Mouse (Mus musculus): ENCODE measurements around the gene Syngr3.
A peak's percentile ranks its signal among the peaks of the same experiment; 100 is the strongest.
"Not testable (repeated sequence)": the region's sequence is repeated elsewhere in the genome, so short reads cannot be mapped to it uniquely, and the experiment has no call there.

The Syngr3 gene

DNA sequence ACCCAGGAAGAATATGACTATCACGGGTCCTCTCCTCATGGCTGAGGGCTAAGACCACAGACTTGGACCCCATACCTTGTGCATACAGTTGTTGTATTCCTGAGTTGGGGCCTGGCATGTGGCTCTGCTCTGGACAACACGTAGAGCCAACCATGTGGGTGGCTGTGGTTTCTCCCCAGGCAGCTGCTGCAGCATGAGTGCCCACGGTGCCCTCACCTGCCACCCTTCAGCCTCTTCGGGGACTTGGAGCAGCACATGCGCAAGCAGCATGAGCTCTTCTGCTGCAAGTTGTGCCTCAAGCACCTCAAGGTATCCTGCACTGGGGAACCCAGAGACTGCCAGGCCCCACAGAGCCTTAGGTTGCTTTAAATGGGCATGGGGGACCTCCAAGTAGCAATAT lies 12.9 kb downstream of the Syngr3 start:
- DNase-seq (ENCODE audit: low spot score in 2 of 2) = no peak

DNA sequence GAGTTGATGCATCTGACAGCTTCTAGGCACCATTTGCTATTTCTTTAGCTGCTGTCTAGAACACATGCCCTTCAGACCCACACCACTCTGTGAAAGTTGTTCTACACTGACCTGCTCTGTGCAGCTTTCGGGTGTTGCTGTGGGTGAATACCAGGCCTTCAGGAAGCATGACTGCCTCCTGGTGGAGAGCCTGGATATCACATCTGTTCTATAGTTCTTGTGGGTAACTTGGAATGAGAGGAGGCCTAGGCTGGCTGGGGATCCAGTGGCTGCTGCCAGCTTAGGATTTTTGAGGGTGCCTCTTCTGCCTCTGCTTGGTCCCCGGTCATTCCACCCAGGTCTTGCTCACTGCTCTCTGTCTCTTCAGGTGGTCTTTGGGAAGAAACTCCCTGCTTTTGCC lies 13.6 kb downstream of the Syngr3 start:
- peak; percentile 67 to 77 for DNase-seq (ENCODE audit: low spot score in 2 of 2)

DNA sequence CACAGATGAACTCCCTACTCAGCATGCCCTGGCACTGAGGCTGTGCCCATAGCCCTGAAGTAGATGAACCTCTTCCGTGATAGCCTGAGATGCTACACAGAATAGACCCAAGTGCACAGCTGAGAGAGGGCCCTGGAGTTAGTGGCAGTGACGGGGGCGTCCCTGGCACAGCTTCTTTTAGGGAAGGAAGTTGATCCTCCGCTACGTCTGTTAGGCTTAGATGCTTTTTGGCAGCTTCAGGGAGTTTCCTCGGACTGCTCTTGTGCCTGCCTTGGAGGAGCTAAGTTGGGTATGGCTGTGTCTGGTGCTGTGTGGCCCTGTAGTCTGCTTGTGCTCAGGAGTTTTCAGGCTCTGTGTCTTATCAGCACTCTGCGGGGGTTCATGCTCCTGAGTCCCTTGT lies 15.5 kb downstream of the Syngr3 start:
- peak; percentile 53 for DNase-seq (ENCODE audit: low spot score in 2 of 2)

DNA sequence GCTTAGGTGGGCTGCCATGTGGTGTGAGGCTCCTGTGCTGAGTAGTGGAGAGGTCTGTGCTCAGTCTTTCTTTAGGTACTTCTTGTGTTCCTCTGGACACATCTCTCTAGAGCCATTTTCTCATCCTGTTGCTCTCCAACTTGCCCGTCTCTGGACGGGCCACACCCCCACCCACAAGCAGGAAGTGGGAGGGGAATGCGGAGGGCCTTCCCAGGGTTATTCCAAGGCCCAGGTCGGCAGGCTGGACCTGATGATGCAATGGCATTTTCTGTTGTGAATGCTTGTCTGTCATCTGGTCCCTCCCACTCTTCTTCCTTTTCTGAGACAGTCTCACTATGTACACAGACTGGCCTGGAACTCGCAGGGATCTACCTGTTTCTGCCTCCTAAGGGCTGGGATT lies 17.6 kb downstream of the Syngr3 start:
- no peak for DNase-seq (ENCODE audit: low spot score in 2 of 2)

DNA sequence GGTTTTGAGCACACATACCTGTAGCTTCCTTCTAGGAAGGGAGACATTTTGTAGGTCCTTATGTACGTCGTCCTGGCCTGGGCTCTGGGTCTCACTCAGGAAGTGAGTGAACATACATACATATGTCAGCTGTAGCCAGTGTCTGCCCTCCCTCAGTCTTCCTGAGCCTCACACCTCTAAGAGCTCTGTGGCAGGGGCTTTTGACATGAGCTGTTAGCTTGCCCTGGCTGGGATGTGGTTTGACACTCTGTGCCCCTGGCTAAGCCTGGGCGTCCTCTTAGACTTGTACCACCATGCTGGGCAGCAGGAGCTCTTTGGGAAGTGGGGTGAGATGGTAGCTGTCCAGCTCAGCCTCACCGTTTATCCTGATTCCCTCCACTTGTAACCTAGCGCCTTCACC lies 18.4 kb downstream of the Syngr3 start:
- no peak for DNase-seq (ENCODE audit: low spot score in 2 of 2)

DNA sequence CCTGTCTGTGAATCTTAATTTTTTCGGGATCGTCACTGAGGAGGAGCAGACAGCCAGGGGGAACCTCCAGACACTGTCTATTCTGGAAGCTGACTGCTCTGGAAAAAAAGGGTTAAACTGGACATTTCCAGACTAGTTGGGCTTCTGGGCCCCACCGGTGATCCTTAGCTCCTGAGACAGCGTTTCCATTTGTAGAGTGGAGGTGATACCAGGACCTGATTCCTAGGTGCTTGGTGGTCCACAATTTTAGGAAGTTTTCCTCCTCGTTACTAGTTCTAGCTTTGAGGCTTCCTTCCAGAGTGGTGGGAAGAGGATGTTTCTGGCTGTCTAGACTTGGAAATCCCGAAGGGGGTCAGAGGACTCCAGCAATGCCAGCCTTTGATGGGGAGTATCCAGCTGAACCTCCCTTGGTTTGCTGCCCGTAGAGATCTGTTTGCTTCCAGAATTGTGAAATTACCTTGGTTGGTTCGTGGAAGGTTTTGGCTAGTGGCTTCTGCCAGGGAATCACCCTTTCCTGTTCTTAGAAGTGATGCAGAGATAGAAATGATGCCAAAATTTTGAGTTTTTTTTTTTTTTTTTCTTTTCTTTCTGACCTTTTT lies 19.4 kb downstream of the Syngr3 start:
- DNase-seq (ENCODE audit: low spot score in 2 of 2) = no peak

DNA sequence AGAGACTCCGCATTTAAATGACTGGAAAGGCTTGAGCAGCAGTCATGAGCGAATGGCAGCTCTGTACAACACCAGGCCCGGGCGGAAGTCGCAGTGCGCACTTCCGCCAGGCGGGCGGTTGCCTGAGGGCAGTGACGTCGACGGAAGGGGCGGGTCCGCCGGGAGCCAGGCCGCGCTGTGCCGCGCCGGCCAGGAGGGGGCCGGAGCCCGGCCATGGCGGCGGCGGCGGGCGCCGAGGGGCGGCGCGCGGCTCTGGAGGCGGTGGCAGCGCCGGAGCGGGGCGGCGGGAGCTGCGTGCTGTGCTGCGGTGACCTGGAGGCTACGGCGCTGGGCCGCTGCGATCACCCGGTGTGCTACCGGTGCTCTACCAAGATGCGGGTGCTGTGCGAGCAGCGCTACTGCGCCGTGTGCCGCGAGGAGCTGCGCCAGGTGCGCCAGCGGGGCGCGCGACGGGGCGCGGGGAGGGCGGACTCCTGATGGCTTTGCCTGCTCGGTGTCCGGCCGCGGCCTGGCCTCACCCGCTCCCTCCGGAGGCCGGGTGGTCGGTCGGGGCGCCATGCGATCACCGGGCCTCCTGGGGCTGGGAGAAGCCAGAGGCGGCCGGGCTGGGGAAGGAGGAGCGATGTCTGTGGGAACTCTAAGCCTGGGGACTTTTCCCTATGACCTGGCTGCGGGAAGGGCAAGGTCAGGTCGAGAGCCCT lies 20.1 kb downstream of the Syngr3 start, which contains the start of gene Zfp598:
Gene Zfp598 (plus strand): TSS at position 143 of the 701 bp plus-strand sequence.
- DNase-seq (ENCODE audit: low spot score in 2 of 2) = peak; percentile 89 to 93

DNA sequence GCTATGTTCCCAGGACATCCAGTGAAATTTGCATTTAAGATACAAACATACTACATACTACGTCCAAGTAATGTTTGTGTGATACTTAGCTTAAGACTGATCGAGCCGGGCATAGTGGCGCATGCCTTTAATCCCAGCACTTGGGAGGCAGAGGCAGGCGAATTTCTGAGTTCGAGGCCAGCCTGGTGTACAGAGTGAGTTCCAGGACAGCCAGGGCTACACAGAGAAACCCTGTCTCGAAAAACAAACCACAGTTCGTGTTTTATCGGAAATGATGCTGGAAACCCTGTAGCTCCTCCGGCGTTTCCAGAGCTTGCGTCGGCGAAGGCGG lies 20.6 kb downstream of the Syngr3 start:
- DNase-seq (ENCODE audit: low spot score in 2 of 2) = not testable (repeated sequence)

DNA sequence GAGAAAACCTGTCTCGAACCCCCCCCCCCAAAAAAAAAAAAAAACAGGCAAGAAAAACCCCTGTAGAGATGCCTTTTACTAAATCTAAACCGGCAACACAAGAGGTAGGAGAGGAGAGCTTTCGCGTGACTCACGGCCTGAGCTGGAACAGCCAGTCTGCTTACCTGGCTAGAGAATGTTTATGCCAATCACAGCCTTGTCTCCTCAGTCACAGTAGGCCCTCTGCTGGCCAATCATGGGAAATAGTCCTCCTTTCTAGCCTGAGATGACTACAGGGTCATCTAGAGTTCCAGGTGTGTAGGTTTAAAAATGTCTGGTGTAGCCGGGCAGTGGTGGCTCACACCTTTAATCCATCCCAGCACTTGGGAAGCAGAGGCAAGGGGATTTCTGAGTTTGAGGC lies 22.3 kb downstream of the Syngr3 start:
- DNase-seq (ENCODE audit: low spot score in 2 of 2) = peak in 1 of 2 experiments; percentile 71

DNA sequence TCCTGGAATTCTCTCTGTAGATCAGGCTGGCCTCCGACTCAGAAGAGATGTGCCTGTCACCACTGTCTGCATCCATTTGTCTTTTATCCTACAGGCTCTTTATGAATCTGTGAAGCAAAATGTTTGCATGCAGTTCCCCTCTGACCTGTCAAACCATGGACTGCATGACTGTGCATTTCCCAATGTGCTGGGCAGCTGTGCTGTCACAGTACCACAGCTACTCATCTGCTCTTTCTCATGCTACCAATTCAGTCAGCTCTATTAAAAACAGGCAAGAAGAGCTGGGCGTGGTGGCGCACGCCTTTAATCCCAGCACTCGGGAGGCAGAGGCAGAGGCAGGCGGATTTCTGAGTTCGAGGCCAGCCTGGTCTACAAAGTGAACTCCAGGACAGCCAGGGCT lies 22.7 kb downstream of the Syngr3 start:
- not testable (repeated sequence) for DNase-seq (ENCODE audit: low spot score in 2 of 2)

DNA sequence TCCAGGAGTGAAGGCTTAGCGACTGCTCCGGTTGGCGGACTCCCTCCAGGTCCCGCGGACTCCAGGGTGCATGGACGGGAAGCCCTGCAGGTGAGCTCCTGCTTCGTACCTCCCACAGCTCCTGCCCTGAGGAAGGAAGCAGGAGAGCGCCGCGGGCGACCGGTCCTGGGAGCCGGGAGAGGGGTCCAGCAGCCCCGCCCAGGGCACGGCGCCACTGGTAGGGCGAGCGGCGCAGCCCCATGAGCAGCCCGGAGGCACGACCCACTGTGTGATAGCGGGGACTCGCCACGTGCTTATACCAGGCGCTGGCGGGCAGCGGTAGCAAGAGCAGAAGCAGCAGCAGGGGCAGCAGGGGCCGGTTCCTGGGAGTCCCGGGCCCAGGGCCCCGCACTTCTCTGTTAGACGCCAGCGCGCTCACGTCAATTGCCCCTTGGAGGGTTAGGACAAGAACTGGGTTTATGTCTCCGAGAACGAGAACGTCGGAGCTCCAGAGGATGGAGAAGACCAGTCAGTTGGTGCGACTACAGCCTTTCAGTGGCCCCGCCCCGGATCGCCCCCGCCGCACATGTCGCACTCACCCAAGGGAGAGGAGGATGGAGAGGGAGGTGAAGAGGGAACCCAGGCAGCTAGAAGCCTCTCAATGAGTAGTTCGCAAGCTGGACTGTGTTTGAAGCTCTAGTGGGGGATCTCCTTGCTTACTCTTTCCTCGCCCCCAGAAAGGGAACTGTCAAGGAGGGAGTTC lies 31.6 kb downstream of the Syngr3 start, which contains the start of gene Npw:
Gene Npw (minus strand): TSS at position 441 of the 742 bp plus-strand sequence.
- DNase-seq (ENCODE audit: low spot score in 2 of 2) = no peak

DNA sequence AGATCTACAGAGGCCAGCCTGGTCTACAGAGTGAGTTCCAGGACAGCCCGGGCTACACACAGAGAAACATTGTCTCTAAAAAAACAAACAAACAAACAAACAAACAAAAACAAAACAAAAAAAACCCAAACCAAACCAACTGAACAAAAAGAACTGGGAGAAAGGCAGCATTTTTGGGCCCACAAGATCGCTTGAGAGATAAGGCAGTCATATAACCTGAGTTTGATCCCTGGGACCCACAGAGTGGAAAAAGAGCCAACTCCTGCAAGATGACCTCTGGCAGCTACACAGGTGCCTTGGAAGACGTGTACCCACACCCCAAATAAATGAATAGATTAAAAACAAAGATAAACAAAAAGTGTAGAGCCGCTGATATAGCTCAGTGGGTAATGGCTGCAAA lies 34.8 kb downstream of the Syngr3 start:
- DNase-seq (ENCODE audit: low spot score in 2 of 2) = no peak

DNA sequence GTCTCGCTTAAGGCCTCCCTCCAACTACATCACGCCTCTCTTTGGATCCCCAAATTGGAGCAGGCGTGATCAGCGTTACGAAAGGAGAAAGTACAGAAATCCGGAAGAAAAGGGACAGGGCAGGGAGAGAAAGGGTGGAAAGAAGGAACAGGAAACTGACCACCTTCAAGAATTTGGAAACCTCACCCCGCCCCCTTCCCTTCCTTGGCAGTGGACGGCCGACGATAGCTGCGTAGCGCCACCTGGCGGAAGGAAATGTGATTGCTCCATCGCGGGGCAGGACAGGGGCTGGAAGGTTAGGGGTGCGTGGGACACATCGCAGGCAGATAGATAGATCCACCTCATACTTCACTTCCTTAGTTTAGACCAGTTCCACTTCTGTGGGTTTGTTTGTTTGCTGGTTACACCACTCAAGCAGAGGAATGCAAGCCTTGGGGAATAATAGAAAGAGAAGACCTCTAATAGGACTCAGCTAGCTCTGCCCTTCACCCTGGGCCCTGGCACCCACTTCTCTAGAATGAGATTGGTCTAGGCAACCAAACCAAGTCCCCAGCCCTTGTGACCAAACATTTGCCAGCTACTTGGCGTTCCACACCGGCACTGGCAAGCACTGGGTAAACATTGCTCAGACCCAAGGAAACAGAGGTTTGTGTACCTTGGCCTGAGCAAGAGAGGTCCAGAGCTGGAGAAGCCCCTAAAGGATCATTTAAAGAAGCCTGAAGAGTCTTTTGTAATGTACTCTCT lies 35.6 kb downstream of the Syngr3 start:
- DNase-seq (ENCODE audit: low spot score in 2 of 2) = peak; percentile 58 to 62

DNA sequence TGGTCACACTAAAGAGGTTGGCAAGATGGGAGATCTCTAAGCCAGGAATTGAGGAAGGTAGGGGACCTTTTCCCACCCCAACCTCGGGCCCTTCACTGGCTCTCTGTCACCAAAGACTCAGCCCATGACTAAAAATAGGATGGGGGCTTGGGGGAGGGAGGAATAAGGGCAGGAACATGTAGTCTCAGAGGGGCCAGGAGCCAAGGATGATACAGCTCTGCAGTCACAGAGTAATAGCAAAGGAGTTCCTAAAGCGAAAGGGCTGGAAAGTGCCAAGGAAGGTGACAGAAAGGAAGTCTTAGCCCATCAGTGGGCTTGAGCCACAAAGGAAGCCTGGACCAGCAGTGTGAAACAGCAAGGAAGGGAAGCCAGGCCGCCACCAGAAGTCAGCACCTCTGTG lies 37.9 kb downstream of the Syngr3 start:
- no peak for DNase-seq (ENCODE audit: low spot score in 2 of 2)

DNA sequence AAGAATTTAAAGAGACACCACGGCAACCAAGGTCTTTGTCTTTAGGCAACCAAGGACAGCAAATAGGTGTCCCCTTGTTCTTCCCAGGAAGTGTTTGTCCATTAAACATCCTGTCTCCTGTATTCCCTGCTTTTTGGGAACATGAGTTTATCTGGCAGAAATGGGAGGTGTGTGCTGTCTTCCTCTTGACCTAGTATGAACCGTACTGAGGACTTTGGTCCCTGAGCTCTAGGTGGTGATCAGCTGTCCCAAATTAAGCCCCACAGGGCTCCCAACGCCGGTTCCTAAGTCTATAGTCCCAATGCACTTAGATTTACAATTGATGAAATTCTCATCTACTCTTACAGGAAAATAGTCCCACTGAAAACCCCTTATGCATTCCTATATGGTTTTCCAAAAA lies 39.0 kb downstream of the Syngr3 start:
- DNase-seq (ENCODE audit: low spot score in 2 of 2) = no peak

DNA sequence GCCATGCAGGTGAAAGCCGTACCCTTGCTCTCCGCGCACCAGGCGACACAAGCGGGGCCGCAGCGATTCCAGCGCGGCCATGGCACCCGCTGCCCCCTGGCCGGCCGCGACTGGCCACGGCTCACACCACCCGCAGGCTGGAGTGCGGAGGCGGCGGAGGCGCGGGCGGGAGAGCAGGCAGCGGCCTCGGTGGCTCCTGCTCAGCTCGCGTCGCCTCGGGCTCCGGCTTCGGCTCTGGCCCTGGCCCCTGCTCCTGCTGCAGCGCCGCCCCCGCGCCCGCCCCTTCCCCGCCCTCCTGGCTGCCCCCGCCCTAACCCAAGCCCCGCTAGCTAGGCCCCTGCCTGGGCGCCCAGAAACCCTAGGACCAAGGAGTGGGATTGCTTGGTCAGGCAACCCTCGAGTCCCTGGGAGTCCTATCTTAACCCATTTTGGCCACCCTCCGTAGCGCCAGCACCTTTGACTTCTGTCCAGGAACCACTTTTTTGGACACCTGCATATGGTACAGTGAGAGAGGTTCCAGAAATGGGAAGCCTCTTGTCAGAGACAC lies 39.6 kb downstream of the Syngr3 start, which contains the start of gene Slc9a3r2:
Gene Slc9a3r2 (minus strand): TSS at position 258 of the 547 bp plus-strand sequence.
- no peak for DNase-seq (ENCODE audit: low spot score in 2 of 2)

DNA sequence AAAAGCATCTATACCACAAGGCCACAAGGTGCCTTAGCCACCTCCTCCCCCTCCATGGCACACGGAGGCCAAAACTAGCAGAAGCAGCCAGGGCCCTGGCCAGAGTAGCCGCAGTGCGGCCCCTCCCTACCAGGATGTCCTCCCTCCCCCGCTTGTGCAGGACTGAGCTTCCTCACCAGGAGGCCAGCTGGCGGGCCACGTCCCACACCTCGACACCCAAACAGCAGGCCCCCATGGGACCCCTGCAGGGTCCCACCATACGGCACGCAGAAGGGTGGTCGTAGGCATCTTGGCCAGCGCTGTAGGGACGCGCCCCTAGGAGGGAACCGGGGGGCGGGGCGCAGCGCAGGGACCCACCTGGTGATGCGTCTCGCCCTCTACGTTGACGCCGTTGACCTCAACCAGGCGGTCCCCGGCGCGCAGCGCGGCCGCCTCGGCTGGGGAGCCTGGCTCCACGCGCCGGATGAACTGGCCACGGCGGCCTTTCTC lies 40.1 kb downstream of the Syngr3 start:
- no peak for DNase-seq (ENCODE audit: low spot score in 2 of 2)

DNA sequence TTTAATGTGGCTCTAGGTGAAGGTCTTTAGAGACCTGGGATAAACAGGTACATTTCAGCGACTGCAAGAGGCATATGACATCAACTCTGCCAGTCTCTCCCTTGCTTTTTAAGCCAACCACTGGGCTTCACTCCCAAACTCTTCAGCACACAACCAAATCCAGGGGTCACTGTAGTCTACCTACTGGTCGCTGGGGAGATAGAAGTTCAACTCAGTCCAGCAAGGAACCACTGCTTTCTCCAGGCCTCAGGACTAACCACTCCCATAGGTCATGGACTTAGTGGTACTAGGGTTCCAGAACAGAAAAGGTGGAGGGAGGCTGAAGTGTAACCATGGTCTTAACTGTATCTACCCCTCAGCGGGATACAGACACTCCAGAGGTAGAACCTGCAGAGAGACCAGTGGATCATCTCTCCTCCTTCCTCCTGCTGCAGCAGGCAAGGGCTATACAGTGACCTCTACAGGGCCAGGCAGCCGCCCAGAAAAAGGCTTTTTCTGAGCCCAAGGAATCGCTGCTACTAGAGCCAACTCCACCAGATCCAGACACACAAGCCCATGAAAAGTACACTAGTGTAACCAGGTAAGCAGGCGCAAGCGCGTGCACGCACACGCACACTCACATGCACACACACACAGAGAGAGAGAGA lies 40.9 kb downstream of the Syngr3 start:
- no peak for DNase-seq (ENCODE audit: low spot score in 2 of 2)

DNA sequence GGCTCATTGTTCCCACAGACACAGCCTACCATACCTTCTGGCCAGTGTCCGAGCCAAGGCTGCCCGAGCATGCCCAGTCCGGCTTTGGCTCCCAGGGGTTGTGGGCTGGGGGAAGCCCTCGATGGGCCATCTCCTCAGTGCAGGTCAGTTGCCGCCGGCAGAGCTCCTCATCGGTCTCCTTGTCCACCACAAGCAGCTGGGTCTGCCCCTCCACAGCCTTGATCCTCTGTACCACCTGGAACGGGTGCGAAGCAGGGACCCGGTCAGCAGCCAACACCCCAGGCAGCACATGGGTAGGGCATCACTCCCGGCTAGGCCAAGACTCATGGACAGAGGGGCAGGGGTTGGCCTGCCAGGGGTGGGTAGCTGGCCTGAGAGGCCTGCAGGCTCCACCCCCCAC lies 42.3 kb downstream of the Syngr3 start:
- no peak for DNase-seq (ENCODE audit: low spot score in 2 of 2)

DNA sequence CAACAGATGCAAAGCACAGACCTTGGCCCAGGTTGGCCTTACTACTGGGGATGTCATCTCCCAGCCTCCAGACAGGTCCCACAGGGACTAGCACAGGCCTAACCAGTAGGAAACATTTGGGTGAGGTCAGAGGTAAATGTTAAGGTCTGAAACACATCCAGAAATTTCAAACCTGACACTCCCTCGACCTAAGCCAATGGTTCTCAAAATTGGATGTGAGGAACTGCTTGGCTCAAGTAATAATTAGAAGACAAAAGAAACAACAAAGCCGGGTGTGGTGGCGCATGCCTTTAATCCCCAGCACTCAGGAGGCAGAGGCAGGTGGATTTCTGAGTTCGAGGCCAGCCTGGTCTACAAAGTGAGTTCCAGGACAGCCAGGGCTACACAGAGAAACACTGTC lies 43.4 kb downstream of the Syngr3 start:
- no peak for DNase-seq (ENCODE audit: low spot score in 2 of 2)

DNA sequence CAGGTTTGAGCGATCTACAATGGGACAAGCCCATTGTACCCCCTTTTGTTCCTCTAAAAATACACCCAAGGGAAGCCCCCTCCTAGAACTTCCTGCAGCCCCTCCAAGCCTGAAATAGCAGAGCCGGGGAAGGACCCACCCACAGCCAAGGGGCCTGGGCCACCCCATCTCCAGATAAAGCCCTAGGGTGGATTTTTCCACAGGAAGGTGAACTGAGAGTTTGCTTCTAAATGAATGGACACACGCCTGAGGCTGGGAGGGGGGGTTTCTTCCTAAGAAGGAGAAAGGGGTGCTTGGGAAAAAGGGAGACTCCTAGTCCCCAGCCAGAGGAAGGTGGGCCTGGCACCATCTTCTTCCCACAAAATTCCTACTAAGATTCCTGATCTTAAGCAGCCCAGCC lies 43.8 kb downstream of the Syngr3 start:
- no peak for DNase-seq (ENCODE audit: low spot score in 2 of 2)
